Mouse (Mus musculus) testis, adult 2 months (tissue): ENCODE results near the gene Krt18. TPM values are rescaled to one million over a fixed set of nuclear protein-coding genes. Genes with fewer than 3 reads are reported as not detected.

Source experiments
- H3K27ac ChIP-seq: fragments of 200-500 bp; 2 replicates; pipeline ENCODE4 v1.5.1; 2012; ENCODE audit warnings: low read depth, low read length; ENCODE audit not compliant: control insufficient read depth, insufficient read depth
- H3K27me3 ChIP-seq: fragments of 200-500 bp; 2 replicates; pipeline ENCODE4 v1.6.1; 2012; ENCODE audit warnings: mild to moderate bottlenecking, low read length, moderate library complexity; ENCODE audit not compliant: control insufficient read depth, insufficient read depth
- H3K36me3 ChIP-seq: fragments of 200-500 bp; 2 replicates; pipeline ENCODE4 v1.6.1; 2012; ENCODE audit warnings: mild to moderate bottlenecking, low read length; ENCODE audit not compliant: control insufficient read depth, insufficient read depth
- H3K4me1 ChIP-seq: fragments of 200-500 bp; 2 replicates; pipeline ENCODE4 v1.6.1; 2012; ENCODE audit warnings: low read length; ENCODE audit not compliant: control insufficient read depth, insufficient read depth
- H3K4me3 ChIP-seq: fragments of 200-500 bp; 2 replicates; pipeline ENCODE4 v1.5.1; 2012; ENCODE audit warnings: low read depth, mild to moderate bottlenecking, low read length, moderate library complexity, mixed read lengths; ENCODE audit not compliant: control insufficient read depth
- CTCF ChIP-seq: fragments of 200-500 bp; IDR thresholded peaks from 2 replicates; pipeline ENCODE4 v1.5.1; 2012; ENCODE audit warnings: low read depth, mild to moderate bottlenecking, inconsistent platforms, low read length, moderate library complexity; ENCODE audit not compliant: control insufficient read depth, insufficient read depth, insufficient replicate concordance
- POLR2A ChIP-seq: fragments of 200-500 bp; IDR thresholded peaks from 2 replicates; pipeline ENCODE4 v1.6.1; 2012; ENCODE audit warnings: low read depth, mild to moderate bottlenecking, inconsistent platforms, low read length, moderate library complexity; ENCODE audit not compliant: control insufficient read depth
- polyA plus RNA-seq: library from polyadenylated mRNA; depleted of rRNA; stranded (reverse); fragments of >200 nt; gene quantifications from 2 replicates; pipeline ENCODE4 v1.2.3, GENCODE M21; 2012

Gene Krt18
- polyA plus RNA-seq, 1 experiment = 0.52 TPM

DNA sequence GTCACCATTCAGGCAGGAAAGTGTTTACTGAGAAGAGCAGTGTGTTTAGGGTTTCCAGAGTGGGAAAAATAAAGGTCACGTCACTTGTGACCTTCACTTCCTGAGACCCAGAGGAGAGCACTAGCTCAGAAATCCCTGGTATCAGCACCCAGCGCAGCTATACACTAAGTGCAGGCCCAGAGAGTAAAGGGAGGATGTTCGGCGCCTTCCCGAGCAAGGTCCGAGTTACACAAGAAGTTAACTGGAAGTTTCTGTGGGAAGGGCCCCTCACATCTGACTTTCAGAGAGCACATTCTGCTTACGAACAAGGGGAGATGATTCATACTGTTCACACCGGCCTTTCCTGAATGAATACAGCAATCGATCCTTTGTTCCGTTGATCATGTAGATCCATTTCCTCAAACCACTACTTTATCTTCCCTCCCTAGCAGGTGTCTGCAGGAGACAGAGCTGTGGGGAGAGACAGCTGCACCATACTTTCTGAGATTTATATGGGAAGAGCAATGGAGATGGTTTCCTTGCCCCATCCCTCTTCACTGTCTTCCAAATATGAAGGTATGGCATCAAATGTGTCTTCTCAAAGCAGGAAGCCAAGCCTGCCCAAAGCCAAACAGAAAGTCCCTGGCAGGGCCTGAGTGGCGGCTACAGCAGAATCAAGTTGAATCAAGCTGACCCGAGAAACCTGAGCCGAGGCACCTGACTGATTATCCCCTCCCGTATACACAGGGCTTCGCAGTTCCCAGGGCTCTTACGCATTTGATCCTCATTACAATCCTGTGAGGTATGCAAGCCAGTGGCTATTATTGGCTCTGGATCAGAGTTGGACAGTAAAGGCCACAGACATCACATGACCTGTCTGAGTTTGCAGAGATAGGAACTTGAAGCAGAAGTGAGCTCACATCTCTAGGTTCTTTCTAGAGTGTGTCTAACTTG lies 6.4 kb downstream of the Krt18 start:
- H3K27me3 ChIP-seq = no peaks in the 10 kb centered on the region
- no peak overlapping the region for H3K27ac ChIP-seq
- no peaks in the 10 kb centered on the region for H3K36me3 ChIP-seq
- H3K4me1 ChIP-seq = no peaks in the 10 kb centered on the region
- TF ChIP-seq POLR2A = no peak
- no peak for TF ChIP-seq CTCF
- H3K4me3 ChIP-seq = no peak overlapping the region

GRCm38 (mm10) chr15:102040277-102040676 lies 12.3 kb downstream of the Krt18 start:
- H3K4me1 ChIP-seq = peaks cover 4% of the 10 kb centered on the region
- no peaks in the 10 kb centered on the region for H3K36me3 ChIP-seq
- no peak overlapping the region for H3K27ac ChIP-seq
- H3K4me3 ChIP-seq = no peak overlapping the region
- TF ChIP-seq CTCF (no peak), POLR2A (no peak)
- H3K27me3 ChIP-seq = no peaks in the 10 kb centered on the region

- Histone ChIP-seq H3K27me3 (no peaks in the 10 kb centered on the region), H3K4me1 (peaks cover 4% of the 10 kb centered on the region), H3K36me3 (no peaks in the 10 kb centered on the region), H3K4me3 (no peak overlapping the region), H3K27ac (no peak overlapping the region)
- TF ChIP-seq CTCF (no peak), POLR2A (no peak)
Measured at GRCm38 (mm10) chr15:102041951-102042350, 14.0 kb downstream of the Krt18 start.

DNA sequence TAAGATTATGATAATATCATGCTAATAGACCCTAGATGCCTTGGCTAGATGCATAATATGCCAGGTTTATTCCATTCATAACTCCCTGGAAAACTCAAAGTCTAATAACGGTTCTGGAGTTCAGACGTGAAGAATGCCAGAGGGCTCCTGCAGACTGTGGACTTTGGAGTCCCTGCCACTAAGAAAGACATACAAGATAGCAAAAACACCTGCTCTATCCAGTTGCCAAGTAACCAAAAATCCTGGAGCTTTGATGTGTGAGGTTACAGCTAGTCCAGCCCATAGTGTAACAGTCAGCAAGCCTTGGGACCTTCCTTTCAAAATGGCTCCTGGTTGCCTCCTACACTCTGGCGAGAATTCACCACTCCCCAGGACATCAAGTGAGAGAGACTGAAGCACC lies 16.8 kb downstream of the Krt18 start:
- Histone ChIP-seq H3K4me1 (peaks cover 4% of the 10 kb centered on the region), H3K27ac (no peak overlapping the region), H3K27me3 (no peaks in the 10 kb centered on the region), H3K4me3 (no peak overlapping the region), H3K36me3 (no peaks in the 10 kb centered on the region)
- TF ChIP-seq CTCF (no peak), POLR2A (no peak)

- Histone ChIP-seq H3K4me1 (peaks cover 4% of the 10 kb centered on the region), H3K4me3 (no peak overlapping the region), H3K27me3 (no peaks in the 10 kb centered on the region), H3K36me3 (no peaks in the 10 kb centered on the region), H3K27ac (no peak overlapping the region)
- TF ChIP-seq POLR2A (no peak), CTCF (no peak)
Measured at GRCm38 (mm10) chr15:102045691-102046090, 17.7 kb downstream of the Krt18 start.

GRCm38 (mm10) chr15:102048006-102048405 lies 20.0 kb downstream of the Krt18 start:
- Histone ChIP-seq H3K36me3 (no peaks in the 10 kb centered on the region), H3K4me1 (peaks cover 4% of the 10 kb centered on the region; the same call in 1 of the 2 replicates), H3K27me3 (no peaks in the 10 kb centered on the region), H3K27ac (no peak overlapping the region), H3K4me3 (no peak overlapping the region)
- no peak for TF ChIP-seq POLR2A
- no peak for TF ChIP-seq CTCF

- no peak overlapping the region for H3K27ac ChIP-seq
- no peaks in the 10 kb centered on the region for H3K36me3 ChIP-seq
- H3K4me1 ChIP-seq = peaks cover 4% of the 10 kb centered on the region; the same call in 1 of the 2 replicates
- no peaks in the 10 kb centered on the region for H3K27me3 ChIP-seq
- no peak overlapping the region for H3K4me3 ChIP-seq
- TF ChIP-seq POLR2A (no peak), CTCF (no peak)
Measured at GRCm38 (mm10) chr15:102049871-102050270, 21.9 kb downstream of the Krt18 start.
